In genomic region chr4:149431887-149432286, GRCm38 (mm10) we compare ENCODE assay signal across 17 mouse cellular contexts. TPM values are rescaled to one million over a fixed set of nuclear protein-coding genes. Genes with fewer than 3 reads are reported as not detected.
DNase-seq lines count a peak whose midpoint lies in the region; TF ChIP-seq lines count a peak whose summit lies in the region.
"Not testable (repeated sequence)": the region's sequence is repeated elsewhere in the genome, so short reads cannot be mapped to it uniquely, and the experiment has no call there.
"Had no signal": no experiment of that assay in that cellular context is flagged by ENCODE, and none has a peak within 500 bp of the region (broad histone marks: within the 10 kb centered on the region; RNA-seq: fewer than 3 reads in every experiment).

No protein-coding gene starts in this region.

- not testable (repeated sequence) for TF ChIP-seq EP300 in CH12.LX (IDR thresholded peaks at IDR 0.05; ENCODE audit: low read length); MEL (IDR thresholded peaks at IDR 0.05; ENCODE audit: low read depth in 1 of 2, low read length in 2 of 2)

- H3K4me2 ChIP-seq in CH12.LX (ENCODE audit: insufficient read depth, low read depth, poor library complexity, severe bottlenecking): not testable (repeated sequence)

- not testable (repeated sequence) for DNase-seq in CH12.LX (ENCODE audit: extremely low read depth); ES-E14 (ENCODE audit: low read depth, low spot score); MEL (ENCODE audit: low read depth, low spot score)

- TF ChIP-seq POLR2A in CH12.LX (IDR thresholded peaks at IDR 0.05; ENCODE audit: low read depth, low read length); MEL (IDR thresholded peaks at IDR 0.05; ENCODE audit: control insufficient read depth in 1 of 2, insufficient read depth in 1 of 2, low read depth in 1 of 2, low read length in 2 of 2, poor library complexity in 1 of 2): not testable (repeated sequence)

- not testable (repeated sequence) for H3K4me3 ChIP-seq in CH12.LX (replicated peaks in 1 of 3; ENCODE audit: low read depth in 2 of 3, low read length in 2 of 3, poor library complexity in 1 of 3); ES-E14 (ENCODE audit: insufficient read depth in 1 of 2, low read depth in 1 of 2, low read length in 2 of 2, poor library complexity in 1 of 2, severe bottlenecking in 1 of 2); MEL (ENCODE audit: control insufficient read depth in 1 of 2, insufficient read depth in 1 of 2, low read depth in 2 of 2, low read length in 2 of 2)

- H3K79me2 ChIP-seq in CH12.LX (replicated peaks; ENCODE audit: control insufficient read depth, extremely low read depth, insufficient read depth, poor library complexity, severe bottlenecking); MEL (ENCODE audit: control insufficient read depth, insufficient read depth, low read length, poor library complexity): not testable (repeated sequence)

- not testable (repeated sequence) for H3K27me3 ChIP-seq in CH12.LX (replicated peaks); MEL (ENCODE audit: control insufficient read depth in 1 of 2, insufficient read depth in 2 of 2, low read length in 2 of 2)

- in situ Hi-C loops in CH12.LX (cut with MboI; ENCODE audit: low pct_ligation_motif_present, low pct_unique_long_range_greater_than_20kb, low sequenced_read_pairs); ES-E14 (cut with MboI; ENCODE audit: low sequenced_read_pairs in 2 of 2, unreplicated experiment in 2 of 2): not testable (repeated sequence)

- H3K27ac ChIP-seq in CH12.LX (ENCODE audit: insufficient read depth, low read depth); ES-E14 (ENCODE audit: insufficient read depth, low read depth, low read length, poor library complexity, severe bottlenecking); MEL (ENCODE audit: control insufficient read depth, low read depth, low read length): not testable (repeated sequence)

- dilution Hi-C loops in CH12.LX (cut with MboI; ENCODE audit: extremely low pct_ligation_motif_present, extremely low pct_unique_long_range_greater_than_20kb, low sequenced_read_pairs): not testable (repeated sequence)

- H3K36me3 ChIP-seq in CH12.LX (replicated peaks in 1 of 2; ENCODE audit: control insufficient read depth in 1 of 2, insufficient read depth in 1 of 2, low read length in 1 of 2); ES-E14 (ENCODE audit: control insufficient read depth, insufficient read depth, low read length, poor library complexity, severe bottlenecking): not testable (repeated sequence)
- peaks cover 0 to 13% of the 10 kb centered on the region in 2 experiments; a peak in 2 of 4 replicates for H3K36me3 ChIP-seq in MEL (ENCODE audit: control insufficient read depth in 1 of 2, insufficient read depth in 2 of 2, low read length in 2 of 2)

- TF ChIP-seq CTCF in CH12.LX (conservative IDR thresholded peaks at IDR 0.05 in 1 of 2, IDR thresholded peaks at IDR 0.05 in 1 of 2; ENCODE audit: low read depth in 2 of 2, low read length in 2 of 2); MEL (IDR thresholded peaks at IDR 0.05 in 2 of 3, conservative IDR thresholded peaks at IDR 0.05 in 1 of 3; ENCODE audit: control insufficient read depth in 1 of 3, insufficient read depth in 1 of 3, low read depth in 2 of 3, low read length in 3 of 3, poor library complexity in 1 of 3, severe bottlenecking in 1 of 3): not testable (repeated sequence)

- not testable (repeated sequence) for H3K4me1 ChIP-seq in CH12.LX (ENCODE audit: control insufficient read depth in 1 of 2, insufficient read depth in 2 of 2); ES-E14 (ENCODE audit: control insufficient read depth in 2 of 2, insufficient read depth in 2 of 2, low read length in 2 of 2, poor library complexity in 1 of 2)
- peaks cover 2 to 13% of the 10 kb centered on the region in 2 experiments for H3K4me1 ChIP-seq in MEL (ENCODE audit: control insufficient read depth in 1 of 2, insufficient read depth in 2 of 2, low read length in 2 of 2)

- H3K9ac ChIP-seq in CH12.LX (ENCODE audit: insufficient read depth, low read depth); ES-E14 (ENCODE audit: insufficient read depth, low read depth, low read length, poor library complexity, severe bottlenecking); MEL (ENCODE audit: control insufficient read depth, low read depth, low read length, poor library complexity, severe bottlenecking): not testable (repeated sequence)

- not testable (repeated sequence) for H3K9me3 ChIP-seq in CH12.LX (replicated peaks; ENCODE audit: low read length); ES-E14 (ENCODE audit: control insufficient read depth, insufficient read depth, low read depth, low read length); MEL (replicated peaks; ENCODE audit: insufficient read depth, low read length)

- not testable (repeated sequence) for TF ChIP-seq RAD21 in CH12.LX (IDR thresholded peaks at IDR 0.05; ENCODE audit: low read depth, low read length); MEL (IDR thresholded peaks at IDR 0.05; ENCODE audit: low read depth, low read length)

TF ChIP-seq in CH12.LX, 34 proteins besides CTCF, POLR2A, EP300 and RAD21:
- TF ChIP-seq ZNF384 (IDR thresholded peaks at IDR 0.05; ENCODE audit: low read depth, low read length): peak; percentile 21; the same call in 1 of the 2 replicates

TF ChIP-seq in ES-E14, 5 proteins besides CTCF, POLR2A, EP300 and RAD21:
- 0 out of 2 replicates have a peak, but pooled peaks have one; percentile 52 for TF ChIP-seq ZNF384 (IDR thresholded peaks at IDR 0.05; ENCODE audit: low read depth, low read length)

TF ChIP-seq in MEL, 35 proteins besides CTCF, POLR2A, EP300 and RAD21:
- TF ChIP-seq ZNF384 (IDR thresholded peaks at IDR 0.05; ENCODE audit: low read depth, low read length): peak; percentile 58

RNA-seq across cellular contexts. Expression of gene Ube4b, which starts 5.3 kb away (rescaled TPM):
- total RNA-seq in CH12.LX (2012; rRNA removed): 35.3 and 41.6 TPM in 2 replicates
- 13.1 and 14.3 TPM in 2 replicates for total RNA-seq in CH12.LX (2014; rRNA removed)
- 47.9 and 60.0 TPM in 2 replicates for polyA plus RNA-seq in CH12.LX (2012; ENCODE audit: insufficient read length, low read depth)
- total RNA-seq in ES-E14 (2012; rRNA removed): 72.4 and 78.9 TPM in 2 replicates
- total RNA-seq in MEL (2012; rRNA removed): 28.4 and 39.0 TPM in 2 replicates
- 100 to 1,000 TPM in 1 of 2 experiments, 10 to 100 TPM in 1; 71.0 to 104 TPM for polyA plus RNA-seq in MEL (2012; ENCODE audit: insufficient read depth in 1 of 2, insufficient read length in 2 of 2, low read depth in 1 of 2, low replicate concordance in 2 of 2, missing spikeins in 1 of 2)

RNA-seq across cellular contexts. Expression of gene Rbp7, which starts 22.9 kb away (rescaled TPM):
- total RNA-seq in CH12.LX (2012; rRNA removed) (not detected in 2 replicates), CH12.LX (2014; rRNA removed) (not detected in 2 replicates), ES-E14 (2012; rRNA removed) (1.4 and 2.7 TPM in 2 replicates), MEL (2012; rRNA removed) (not detected in 2 replicates)
- polyA plus RNA-seq in CH12.LX (2012; ENCODE audit: insufficient read length, low read depth) (not detected in 2 replicates), MEL (2012; ENCODE audit: insufficient read depth in 1 of 2, insufficient read length in 2 of 2, low read depth in 1 of 2, low replicate concordance in 2 of 2, missing spikeins in 1 of 2) (not detected)
- total RNA-seq: G1E had no signal
- polyA plus RNA-seq: activated CD4-positive, CD25-positive, alpha-beta regulatory T cell, adult 4 months; brain, embryonic 14.5 days; C2C12; CD4-positive, CD25-positive, alpha-beta regulatory T cell, adult 4 months; G1E; Patski had no signal

RNA-seq across cellular contexts. Expression of gene Tmem274, which starts 45.3 kb away (rescaled TPM):
- total RNA-seq in CH12.LX (2012; rRNA removed): not detected in 2 replicates
- total RNA-seq in CH12.LX (2014; rRNA removed): not detected in 2 replicates
- polyA plus RNA-seq in CH12.LX (2012; ENCODE audit: insufficient read length, low read depth): not detected in 2 replicates
- not detected in 2 replicates for total RNA-seq in ES-E14 (2012; rRNA removed)
- total RNA-seq in MEL (2012; rRNA removed): not detected in 2 replicates
- polyA plus RNA-seq in MEL (2012; ENCODE audit: insufficient read depth in 1 of 2, insufficient read length in 2 of 2, low read depth in 1 of 2, low replicate concordance in 2 of 2, missing spikeins in 1 of 2): not detected
- total RNA-seq: adrenal gland, adult 18-20 months; adrenal gland, adult 2 months; adrenal gland, adult 8-10 months; adrenal gland, postnatal 10 days; adrenal gland, postnatal 14 days; adrenal gland, postnatal 25 days; adrenal gland, postnatal 36 days; adrenal gland, postnatal 4 days; G1E had no signal
- polyA plus RNA-seq: adrenal gland, adult 2 months; brain, embryonic 14.5 days; C2C12; G1E; Patski had no signal

RNA-seq across cellular contexts. Expression of gene Nmnat1, which starts 53.1 kb away (rescaled TPM):
- total RNA-seq in CH12.LX (2012; rRNA removed) (11.4 and 12.4 TPM in 2 replicates), CH12.LX (2014; rRNA removed) (9.6 and 10.9 TPM in 2 replicates), ES-E14 (2012; rRNA removed) (8.5 and 11.0 TPM in 2 replicates), MEL (2012; rRNA removed) (18.9 and 22.3 TPM in 2 replicates)
- polyA plus RNA-seq in CH12.LX (2012; ENCODE audit: insufficient read length, low read depth) (8.6 and 10.0 TPM in 2 replicates), MEL (2012; ENCODE audit: insufficient read depth in 1 of 2, insufficient read length in 2 of 2, low read depth in 1 of 2, low replicate concordance in 2 of 2, missing spikeins in 1 of 2) (10 to 100 TPM in 1 of 2 experiments, not detected in 1; 19.8 TPM)

RNA-seq across cellular contexts. Expression of gene Lzic, which starts 53.1 kb away (rescaled TPM):
- total RNA-seq in CH12.LX (2012; rRNA removed) (43.4 and 43.6 TPM in 2 replicates), CH12.LX (2014; rRNA removed) (53.3 and 68.5 TPM in 2 replicates), ES-E14 (2012; rRNA removed) (27.0 and 29.1 TPM in 2 replicates), MEL (2012; rRNA removed) (24.0 and 25.0 TPM in 2 replicates)
- polyA plus RNA-seq in CH12.LX (2012; ENCODE audit: insufficient read length, low read depth) (40.0 and 49.5 TPM in 2 replicates), MEL (2012; ENCODE audit: insufficient read depth in 1 of 2, insufficient read length in 2 of 2, low read depth in 1 of 2, low replicate concordance in 2 of 2, missing spikeins in 1 of 2) (10 to 100 TPM in 1 of 2 experiments, not detected in 1; 26.2 TPM)
